Mouse (Mus musculus): ENCODE data around the gene Hnrnpl. TPM values are rescaled to one million over a fixed set of nuclear protein-coding genes. Genes with fewer than 3 reads are reported as not detected.

Gene Hnrnpl
- polyA plus RNA-seq (2015; fragmentation: Nextera tagmentation; extraction: Ambion mirVana): 142 and 146 TPM in 2 replicates

- peak; percentile 8 for ATAC-seq
- Histone ChIP-seq H3K9me3 (ENCODE audit: control insufficient read depth, low read length) (no peaks in the 10 kb centered on the region), H3K27me3 (replicated peaks; ENCODE audit: control insufficient read depth, insufficient read depth, low read length) (no peaks in the 10 kb centered on the region), H3K9ac (ENCODE audit: low read depth, low read length) (peak within 1 kb of the TSS; percentile 96), H3K4me2 (ENCODE audit: low read depth, low read length) (peak within 1 kb of the TSS; percentile 95), H3K4me3 (ENCODE audit: low read length) (peak within 1 kb of the TSS; percentile 73), H3K36me3 (ENCODE audit: control insufficient read depth, insufficient read depth, low read length) (peaks cover 6% of the 10 kb centered on the region; the same call in 1 of the 2 replicates), H3K27ac (ENCODE audit: low read length) (peak within 1 kb of the TSS; percentile 99), H3K4me1 (ENCODE audit: control insufficient read depth, insufficient read depth, low read length) (peaks cover 26% of the 10 kb centered on the region)
- 3% methylated on average over 35 of the region's 35 CpGs for WGBS
Observed at GRCm38 (mm10) chr7:28808221-28808941, at the start of gene Hnrnpl. Hnrnpl (plus strand) TSS chr7:28808541.

GRCm38 (mm10) chr7:28758623-28759022 lies 49.7 kb upstream of the Hnrnpl start:
- Histone ChIP-seq H3K9ac (ENCODE audit: low read depth, low read length) (no peak overlapping the region), H3K27me3 (replicated peaks; ENCODE audit: control insufficient read depth, insufficient read depth, low read length) (peaks cover 7% of the 10 kb centered on the region), H3K27ac (ENCODE audit: low read length) (no peak overlapping the region), H3K36me3 (ENCODE audit: control insufficient read depth, insufficient read depth, low read length) (peaks cover 21% of the 10 kb centered on the region), H3K9me3 (ENCODE audit: control insufficient read depth, low read length) (no peaks in the 10 kb centered on the region), H3K4me2 (ENCODE audit: low read depth, low read length) (no peak overlapping the region), H3K4me1 (ENCODE audit: control insufficient read depth, insufficient read depth, low read length) (peaks cover 3% of the 10 kb centered on the region; the same call in 1 of the 2 replicates), H3K4me3 (ENCODE audit: low read length) (no peak overlapping the region)
- 85% methylated on average over 13 of the region's 13 CpGs for WGBS
- no peak for ATAC-seq

GRCm38 (mm10) chr7:28761907-28762306 lies 46.4 kb upstream of the Hnrnpl start:
- no peaks in the 10 kb centered on the region for H3K27me3 ChIP-seq (replicated peaks; ENCODE audit: control insufficient read depth, insufficient read depth, low read length)
- H3K9ac ChIP-seq (ENCODE audit: low read depth, low read length): no peak overlapping the region
- no peak overlapping the region for H3K4me3 ChIP-seq (ENCODE audit: low read length)
- peaks cover 10% of the 10 kb centered on the region for H3K4me1 ChIP-seq (ENCODE audit: control insufficient read depth, insufficient read depth, low read length)
- WGBS: 87% methylated on average over 9 of the region's 9 CpGs
- H3K9me3 ChIP-seq (ENCODE audit: control insufficient read depth, low read length): no peaks in the 10 kb centered on the region
- H3K27ac ChIP-seq (ENCODE audit: low read length): no peak overlapping the region
- no peak for ATAC-seq
- H3K36me3 ChIP-seq (ENCODE audit: control insufficient read depth, insufficient read depth, low read length): peaks cover 21% of the 10 kb centered on the region
- no peak overlapping the region for H3K4me2 ChIP-seq (ENCODE audit: low read depth, low read length)

GRCm38 (mm10) chr7:28765211-28765610 lies 43.1 kb upstream of the Hnrnpl start:
- H3K4me3 ChIP-seq (ENCODE audit: low read length): peak overlapping the region; percentile 93; the same call in 1 of the 2 replicates
- peaks cover 12% of the 10 kb centered on the region; the same call in 1 of the 2 replicates for H3K36me3 ChIP-seq (ENCODE audit: control insufficient read depth, insufficient read depth, low read length)
- peaks cover 17% of the 10 kb centered on the region for H3K4me1 ChIP-seq (ENCODE audit: control insufficient read depth, insufficient read depth, low read length)
- H3K27ac ChIP-seq (ENCODE audit: low read length): no peak overlapping the region
- H3K9me3 ChIP-seq (ENCODE audit: control insufficient read depth, low read length): no peaks in the 10 kb centered on the region
- H3K4me2 ChIP-seq (ENCODE audit: low read depth, low read length): peak overlapping the region; percentile 58
- no peak for ATAC-seq
- WGBS: 78% methylated on average over 6 of the region's 6 CpGs
- peak overlapping the region; percentile 74 for H3K9ac ChIP-seq (ENCODE audit: low read depth, low read length)
- H3K27me3 ChIP-seq (replicated peaks; ENCODE audit: control insufficient read depth, insufficient read depth, low read length): no peaks in the 10 kb centered on the region

- Histone ChIP-seq H3K9me3 (ENCODE audit: control insufficient read depth, low read length) (no peaks in the 10 kb centered on the region), H3K36me3 (ENCODE audit: control insufficient read depth, insufficient read depth, low read length) (peaks cover 2% of the 10 kb centered on the region; the same call in 1 of the 2 replicates), H3K27ac (ENCODE audit: low read length) (no peak within 1 kb of the TSS), H3K9ac (ENCODE audit: low read depth, low read length) (peak within 1 kb of the TSS; percentile 80), H3K4me2 (ENCODE audit: low read depth, low read length) (peak within 1 kb of the TSS; percentile 67), H3K27me3 (replicated peaks; ENCODE audit: control insufficient read depth, insufficient read depth, low read length) (no peaks in the 10 kb centered on the region), H3K4me1 (ENCODE audit: control insufficient read depth, insufficient read depth, low read length) (peaks cover 17% of the 10 kb centered on the region), H3K4me3 (ENCODE audit: low read length) (peak within 1 kb of the TSS; percentile 93)
- ATAC-seq: peak; percentile 99
- WGBS: under 1% methylated on average over 45 of the region's 45 CpGs
Observed at GRCm38 (mm10) chr7:28766173-28766879, 42.0 kb upstream of the Hnrnpl start, which contains the start of gene Sirt2. Sirt2 (plus strand) TSS chr7:28766735.

GRCm38 (mm10) chr7:28766910-28767309 lies 41.4 kb upstream of the Hnrnpl start:
- H3K4me1 ChIP-seq (ENCODE audit: control insufficient read depth, insufficient read depth, low read length): peaks cover 17% of the 10 kb centered on the region
- H3K9me3 ChIP-seq (ENCODE audit: control insufficient read depth, low read length): no peaks in the 10 kb centered on the region
- 0 out of 2 replicates have a peak, but pooled peaks have one; percentile 2 for ATAC-seq
- peak overlapping the region; percentile 80 for H3K9ac ChIP-seq (ENCODE audit: low read depth, low read length)
- H3K36me3 ChIP-seq (ENCODE audit: control insufficient read depth, insufficient read depth, low read length): no peaks in the 10 kb centered on the region
- no peak overlapping the region for H3K27ac ChIP-seq (ENCODE audit: low read length)
- H3K27me3 ChIP-seq (replicated peaks; ENCODE audit: control insufficient read depth, insufficient read depth, low read length): no peaks in the 10 kb centered on the region
- WGBS: 4% methylated on average over 14 of the region's 14 CpGs
- peak overlapping the region; percentile 67 for H3K4me2 ChIP-seq (ENCODE audit: low read depth, low read length)
- peak overlapping the region; percentile 93 for H3K4me3 ChIP-seq (ENCODE audit: low read length)

- WGBS: 63% methylated on average over 7 of the region's 7 CpGs
- Histone ChIP-seq H3K9me3 (ENCODE audit: control insufficient read depth, low read length) (no peaks in the 10 kb centered on the region), H3K4me2 (ENCODE audit: low read depth, low read length) (peak within 1 kb of the TSS; percentile 67), H3K9ac (ENCODE audit: low read depth, low read length) (peak within 1 kb of the TSS; percentile 80), H3K4me1 (ENCODE audit: control insufficient read depth, insufficient read depth, low read length) (peaks cover 17% of the 10 kb centered on the region), H3K27ac (ENCODE audit: low read length) (no peak within 1 kb of the TSS), H3K27me3 (replicated peaks; ENCODE audit: control insufficient read depth, insufficient read depth, low read length) (no peaks in the 10 kb centered on the region), H3K36me3 (ENCODE audit: control insufficient read depth, insufficient read depth, low read length) (no peaks in the 10 kb centered on the region), H3K4me3 (ENCODE audit: low read length) (peak within 1 kb of the TSS; percentile 93)
- ATAC-seq: no peak
Observed at GRCm38 (mm10) chr7:28767462-28767965, 40.8 kb upstream of the Hnrnpl start, which contains the start of gene Nfkbib. Nfkbib (minus strand) TSS chr7:28767512.

GRCm38 (mm10) chr7:28769414-28769958 lies 38.9 kb upstream of the Hnrnpl start:
- Histone ChIP-seq H3K4me3 (ENCODE audit: low read length) (no peak overlapping the region), H3K9me3 (ENCODE audit: control insufficient read depth, low read length) (no peaks in the 10 kb centered on the region), H3K9ac (ENCODE audit: low read depth, low read length) (no peak overlapping the region), H3K27me3 (replicated peaks; ENCODE audit: control insufficient read depth, insufficient read depth, low read length) (no peaks in the 10 kb centered on the region), H3K27ac (ENCODE audit: low read length) (no peak overlapping the region), H3K36me3 (ENCODE audit: control insufficient read depth, insufficient read depth, low read length) (no peaks in the 10 kb centered on the region), H3K4me2 (ENCODE audit: low read depth, low read length) (no peak overlapping the region), H3K4me1 (ENCODE audit: control insufficient read depth, insufficient read depth, low read length) (peaks cover 17% of the 10 kb centered on the region)
- WGBS: 93% methylated on average over 9 of the region's 9 CpGs
- ATAC-seq: no peak

- no peak overlapping the region for H3K4me3 ChIP-seq (ENCODE audit: low read length)
- no peaks in the 10 kb centered on the region for H3K9me3 ChIP-seq (ENCODE audit: control insufficient read depth, low read length)
- H3K9ac ChIP-seq (ENCODE audit: low read depth, low read length): no peak overlapping the region
- no peak for ATAC-seq
- 89% methylated on average over 3 of the region's 3 CpGs for whole genome bisulfite sequencing
- no peak overlapping the region for H3K27ac ChIP-seq (ENCODE audit: low read length)
- H3K4me1 ChIP-seq (ENCODE audit: control insufficient read depth, insufficient read depth, low read length): peaks cover 12% of the 10 kb centered on the region
- H3K4me2 ChIP-seq (ENCODE audit: low read depth, low read length): no peak overlapping the region
- no peaks in the 10 kb centered on the region for H3K36me3 ChIP-seq (ENCODE audit: control insufficient read depth, insufficient read depth, low read length)
- no peaks in the 10 kb centered on the region for H3K27me3 ChIP-seq (replicated peaks; ENCODE audit: control insufficient read depth, insufficient read depth, low read length)
Observed at GRCm38 (mm10) chr7:28770309-28770708, 38.0 kb upstream of the Hnrnpl start.

Data from intestine, embryonic 16.5 days (tissue).